Mouse (Mus musculus): Measurements from ENCODE around the gene Ldhc. TPM values are rescaled to one million over a fixed set of nuclear protein-coding genes. Genes with fewer than 3 reads are reported as not detected.
"Not testable (repeated sequence)": the region's sequence is repeated elsewhere in the genome, so short reads cannot be mapped to it uniquely, and the experiment has no call there.

Gene Ldhc
- polyA plus RNA-seq, 1 experiment from 2014 or later, result not detected

- 74% methylated on average over 8 of the region's 8 CpGs for WGBS
- no peaks in the 10 kb centered on the region for H3K36me3 ChIP-seq (replicated peaks; ENCODE audit: control insufficient read depth, insufficient read depth, low read depth, low read length)
- H3K27me3 ChIP-seq (ENCODE audit: control insufficient read depth, insufficient read depth, low read length), result no peaks in the 10 kb centered on the region
- no peak overlapping the region for H3K4me2 ChIP-seq (ENCODE audit: low read depth, low read length)
- H3K4me3 ChIP-seq (ENCODE audit: low read depth, low read length), result no peak overlapping the region
- no peaks in the 10 kb centered on the region for H3K4me1 ChIP-seq (ENCODE audit: control insufficient read depth, insufficient read depth, low read length)
- DNase-seq (ENCODE audit: low spot score), result no peak
- H3K9me3 ChIP-seq (replicated peaks; ENCODE audit: control insufficient read depth, low read length), result no peaks in the 10 kb centered on the region; the same call in 1 of the 2 replicates
- no peak overlapping the region for H3K9ac ChIP-seq (replicated peaks; ENCODE audit: low read length)
- no peak for ATAC-seq (replicated peaks; ENCODE audit: insufficient number of reproducible peaks, low FRiP score, low TSS enrichment, low read depth)
- H3K27ac ChIP-seq (replicated peaks; ENCODE audit: low read depth, low read length), result no peak overlapping the region
Measured at GRCm38 (mm10) chr7:46831693-46832092, 29.3 kb upstream of the Ldhc start.

- H3K4me1 ChIP-seq (ENCODE audit: control insufficient read depth, insufficient read depth, low read length); H3K4me2 ChIP-seq (ENCODE audit: low read depth, low read length); DNase-seq (ENCODE audit: low spot score); H3K9me3 ChIP-seq (replicated peaks; ENCODE audit: control insufficient read depth, low read length); H3K36me3 ChIP-seq (replicated peaks; ENCODE audit: control insufficient read depth, insufficient read depth, low read depth, low read length); ATAC-seq (replicated peaks; ENCODE audit: insufficient number of reproducible peaks, low FRiP score, low TSS enrichment, low read depth); H3K27ac ChIP-seq (replicated peaks; ENCODE audit: low read depth, low read length); H3K27me3 ChIP-seq (ENCODE audit: control insufficient read depth, insufficient read depth, low read length); H3K9ac ChIP-seq (replicated peaks; ENCODE audit: low read length); H3K4me3 ChIP-seq (ENCODE audit: low read depth, low read length): not testable (repeated sequence)
- 93% methylated on average over 11 of the region's 11 CpGs for WGBS
Measured at GRCm38 (mm10) chr7:46832112-46832810, 28.7 kb upstream of the Ldhc start.

- 68% methylated on average over 6 of the region's 6 CpGs for WGBS
- H3K9me3 ChIP-seq (replicated peaks; ENCODE audit: control insufficient read depth, low read length), result no peaks in the 10 kb centered on the region; the same call in 1 of the 2 replicates
- no peak overlapping the region for H3K9ac ChIP-seq (replicated peaks; ENCODE audit: low read length)
- peaks cover 2% of the 10 kb centered on the region for H3K4me1 ChIP-seq (ENCODE audit: control insufficient read depth, insufficient read depth, low read length)
- no peaks in the 10 kb centered on the region for H3K27me3 ChIP-seq (ENCODE audit: control insufficient read depth, insufficient read depth, low read length)
- H3K36me3 ChIP-seq (replicated peaks; ENCODE audit: control insufficient read depth, insufficient read depth, low read depth, low read length), result no peaks in the 10 kb centered on the region
- ATAC-seq (replicated peaks; ENCODE audit: insufficient number of reproducible peaks, low FRiP score, low TSS enrichment, low read depth), result 0 out of 2 replicates have a peak, but pooled peaks have one; percentile 35
- H3K4me3 ChIP-seq (ENCODE audit: low read depth, low read length), result no peak overlapping the region
- no peak overlapping the region for H3K4me2 ChIP-seq (ENCODE audit: low read depth, low read length)
- no peak for DNase-seq (ENCODE audit: low spot score)
- no peak overlapping the region for H3K27ac ChIP-seq (replicated peaks; ENCODE audit: low read depth, low read length)
Measured at GRCm38 (mm10) chr7:46833266-46833665, 27.7 kb upstream of the Ldhc start.

- WGBS, result 85% methylated on average over 7 of the region's 7 CpGs
- H3K9ac ChIP-seq (replicated peaks; ENCODE audit: low read length), result no peak overlapping the region
Measured at GRCm38 (mm10) chr7:46833670-46834255, 27.2 kb upstream of the Ldhc start.

GRCm38 (mm10) chr7:46834994-46835610, 25.9 kb upstream of the Ldhc start:
- Histone ChIP-seq H3K9me3 (replicated peaks; ENCODE audit: control insufficient read depth, low read length) (no peaks in the 10 kb centered on the region), H3K27ac (replicated peaks; ENCODE audit: low read depth, low read length) (no peak overlapping the region), H3K4me3 (ENCODE audit: low read depth, low read length) (no peak overlapping the region), H3K27me3 (ENCODE audit: control insufficient read depth, insufficient read depth, low read length) (no peaks in the 10 kb centered on the region), H3K36me3 (replicated peaks; ENCODE audit: control insufficient read depth, insufficient read depth, low read depth, low read length) (no peaks in the 10 kb centered on the region), H3K4me1 (ENCODE audit: control insufficient read depth, insufficient read depth, low read length) (peaks cover 2% of the 10 kb centered on the region), H3K4me2 (ENCODE audit: low read depth, low read length) (no peak overlapping the region), H3K9ac (replicated peaks; ENCODE audit: low read length) (no peak overlapping the region)
- ATAC-seq (replicated peaks; ENCODE audit: insufficient number of reproducible peaks, low FRiP score, low TSS enrichment, low read depth) (0 out of 2 replicates have a peak, but pooled peaks have one; percentile 10), DNase-seq (ENCODE audit: low spot score) (no peak)
- 21% methylated on average over 12 of the region's 14 CpGs for WGBS

More at GRCm38 (mm10) chr7:46833670-46834255, 27.2 kb upstream of the Ldhc start:
- ATAC-seq (replicated peaks; ENCODE audit: insufficient number of reproducible peaks, low FRiP score, low TSS enrichment, low read depth) (no peak), DNase-seq (ENCODE audit: low spot score) (no peak)
- H3K4me1 ChIP-seq (ENCODE audit: control insufficient read depth, insufficient read depth, low read length), result peaks cover 2% of the 10 kb centered on the region
- no peaks in the 10 kb centered on the region for H3K27me3 ChIP-seq (ENCODE audit: control insufficient read depth, insufficient read depth, low read length)
- no peaks in the 10 kb centered on the region for H3K36me3 ChIP-seq (replicated peaks; ENCODE audit: control insufficient read depth, insufficient read depth, low read depth, low read length)
- H3K27ac ChIP-seq (replicated peaks; ENCODE audit: low read depth, low read length), result no peak overlapping the region
- no peaks in the 10 kb centered on the region; the same call in 1 of the 2 replicates for H3K9me3 ChIP-seq (replicated peaks; ENCODE audit: control insufficient read depth, low read length)
- no peak overlapping the region for H3K4me3 ChIP-seq (ENCODE audit: low read depth, low read length)
- H3K4me2 ChIP-seq (ENCODE audit: low read depth, low read length), result no peak overlapping the region

GRCm38 (mm10) chr7:46836357-46836756, 24.6 kb upstream of the Ldhc start:
- no peak overlapping the region for H3K9ac ChIP-seq (replicated peaks; ENCODE audit: low read length)
- no peak overlapping the region for H3K27ac ChIP-seq (replicated peaks; ENCODE audit: low read depth, low read length)
- H3K27me3 ChIP-seq (ENCODE audit: control insufficient read depth, insufficient read depth, low read length), result no peaks in the 10 kb centered on the region
- ATAC-seq (replicated peaks; ENCODE audit: insufficient number of reproducible peaks, low FRiP score, low TSS enrichment, low read depth), result no peak
- H3K9me3 ChIP-seq (replicated peaks; ENCODE audit: control insufficient read depth, low read length), result no peaks in the 10 kb centered on the region
- 89% methylated on average over 5 of the region's 5 CpGs for WGBS
- no peak overlapping the region for H3K4me2 ChIP-seq (ENCODE audit: low read depth, low read length)
- no peak for DNase-seq (ENCODE audit: low spot score)
- no peak overlapping the region for H3K4me3 ChIP-seq (ENCODE audit: low read depth, low read length)
- no peaks in the 10 kb centered on the region for H3K36me3 ChIP-seq (replicated peaks; ENCODE audit: control insufficient read depth, insufficient read depth, low read depth, low read length)
- peaks cover 2% of the 10 kb centered on the region for H3K4me1 ChIP-seq (ENCODE audit: control insufficient read depth, insufficient read depth, low read length)

GRCm38 (mm10) chr7:46837073-46837472, 23.9 kb upstream of the Ldhc start:
- H3K4me1 ChIP-seq (ENCODE audit: control insufficient read depth, insufficient read depth, low read length), result peaks cover 2% of the 10 kb centered on the region
- no peaks in the 10 kb centered on the region for H3K36me3 ChIP-seq (replicated peaks; ENCODE audit: control insufficient read depth, insufficient read depth, low read depth, low read length)
- H3K9ac ChIP-seq (replicated peaks; ENCODE audit: low read length), result no peak overlapping the region
- no peak overlapping the region for H3K27ac ChIP-seq (replicated peaks; ENCODE audit: low read depth, low read length)
- H3K4me2 ChIP-seq (ENCODE audit: low read depth, low read length), result no peak overlapping the region
- no peak overlapping the region for H3K4me3 ChIP-seq (ENCODE audit: low read depth, low read length)
- no peaks in the 10 kb centered on the region for H3K9me3 ChIP-seq (replicated peaks; ENCODE audit: control insufficient read depth, low read length)
- no peak for ATAC-seq (replicated peaks; ENCODE audit: insufficient number of reproducible peaks, low FRiP score, low TSS enrichment, low read depth)
- DNase-seq (ENCODE audit: low spot score), result no peak
- WGBS, result 50% methylated on average over 5 of the region's 5 CpGs
- H3K27me3 ChIP-seq (ENCODE audit: control insufficient read depth, insufficient read depth, low read length), result no peaks in the 10 kb centered on the region

Measured in embryonic facial prominence, embryonic 11.5 days (tissue).